In genomic region chr6:82702593-82703017, GRCm38 (mm10) we compare ENCODE assay signal across 8 mouse cellular contexts. TPM values are rescaled to one million over a fixed set of nuclear protein-coding genes. Genes with fewer than 3 reads are reported as not detected.
A peak's percentile ranks its signal among the peaks of the same experiment; 100 is the strongest.
DNase-seq lines count a peak whose midpoint lies in the region; ATAC-seq lines count a peak whose summit lies in the region.

No protein-coding gene starts in this region.

- no peaks in the 10 kb centered on the region for H3K9me3 ChIP-seq in forebrain, embryonic 12.5 days
- H3K9me3 ChIP-seq in neural tube, embryonic 15.5 days (replicated peaks), result no peaks in the 10 kb centered on the region

- H3K4me1 ChIP-seq in forebrain, embryonic 12.5 days, result peaks cover 18% of the 10 kb centered on the region
- peaks cover 15% of the 10 kb centered on the region for H3K4me1 ChIP-seq in neural tube, embryonic 15.5 days

- DNase-seq in CD8-positive naive resting alpha-beta T cell, adult 2 months (ENCODE audit: low read depth in 2 of 2, low spot score in 2 of 2), result peak; percentile 81 to 82
- DNase-seq in c-Kit-positive CD71-negative TER-119-negative erythroid progenitor cells, embryonic 14.5 days (ENCODE audit: low read depth), result peak; percentile 76
- peak; percentile 42 for DNase-seq in heart, postnatal 25 days (ENCODE audit: low spot score)
- peak; percentile 89 for DNase-seq in layer of hippocampus, adult 11-12 months (ENCODE audit: low spot score)
- DNase-seq in lung, adult 18-20 months, result peak; percentile 77 to 82
- DNase-seq in testis, postnatal 14 days (ENCODE audit: low spot score), result peak; percentile 85

- no peaks in the 10 kb centered on the region for H3K36me3 ChIP-seq in forebrain, embryonic 12.5 days (replicated peaks)
- no peaks in the 10 kb centered on the region for H3K36me3 ChIP-seq in neural tube, embryonic 15.5 days

- H3K27ac ChIP-seq in forebrain, embryonic 12.5 days, result no peak overlapping the region
- no peak overlapping the region for H3K27ac ChIP-seq in neural tube, embryonic 15.5 days (replicated peaks)

- intact Hi-C loops in heart, postnatal 25 days (cut with DNase I), result loop anchor here (5.0 kb wide), 1 partner anchor 725 kb away; no protein-coding TSS in a partner anchor

- no peak overlapping the region for H3K4me2 ChIP-seq in forebrain, embryonic 12.5 days
- no peak overlapping the region; the same call in 1 of the 2 replicates for H3K4me2 ChIP-seq in neural tube, embryonic 15.5 days

- ATAC-seq in forebrain, embryonic 12.5 days (ENCODE audit: low FRiP score), result peak; percentile 85
- peak; percentile 70 for ATAC-seq in neural tube, embryonic 15.5 days (ENCODE audit: low FRiP score)

- H3K27me3 ChIP-seq in forebrain, embryonic 12.5 days, result no peaks in the 10 kb centered on the region
- no peaks in the 10 kb centered on the region for H3K27me3 ChIP-seq in neural tube, embryonic 15.5 days (replicated peaks)

- H3K9ac ChIP-seq in forebrain, embryonic 12.5 days, result no peak overlapping the region
- H3K9ac ChIP-seq in neural tube, embryonic 15.5 days (replicated peaks), result no peak overlapping the region

- H3K4me3 ChIP-seq in forebrain, embryonic 12.5 days (replicated peaks), result no peak overlapping the region
- H3K4me3 ChIP-seq in neural tube, embryonic 15.5 days (replicated peaks), result no peak overlapping the region

- WGBS in forebrain, embryonic 12.5 days, result 36% methylated on average over 16 of the region's 16 CpGs
- 28% methylated on average over 16 of the region's 16 CpGs for WGBS in neural tube, embryonic 15.5 days

RNA-seq across cellular contexts. Expression of gene Pole4, which starts 2.6 kb away (rescaled TPM):
- polyA plus RNA-seq in forebrain, embryonic 12.5 days (2016; fragmentation: Nextera tagmentation; extraction: Ambion mirVana), result 91.2 and 91.3 TPM in 2 replicates
- total RNA-seq in heart, postnatal 25 days (2021), result 10 to 100 TPM; 16.8 to 21.0 TPM
- 143 and 150 TPM in 2 replicates for polyA plus RNA-seq in neural tube, embryonic 15.5 days (2015; fragmentation: Nextera tagmentation; extraction: Ambion mirVana)
